Mouse (Mus musculus) MEL (cell line): Measurements from ENCODE around the gene Tm4sf4.

ENCODE experiments used
- BHLHE40 ChIP-seq: IDR thresholded peaks from 2 replicates; pipeline ENCODE4 v1.6.1; 2012; ENCODE audit warnings: low read depth, mild to moderate bottlenecking, inconsistent platforms, low read length, improper control_type of control experiment, borderline replicate concordance
- CTCF ChIP-seq, 3 experiments: IDR thresholded peaks in 2 of 3; conservative IDR thresholded peaks in 1 of 3; 2 replicates each; pipeline ENCODE4 v1.5.1; 2011 to 2012; ENCODE audit warnings: low read length in 3 of 3, low read depth in 2 of 3, mild to moderate bottlenecking in 2 of 3, improper control_type of control experiment in 1 of 3, inconsistent platforms in 1 of 3, mixed read lengths in 1 of 3, moderate library complexity in 1 of 3; ENCODE audit not compliant: control insufficient read depth in 1 of 3, insufficient read depth in 1 of 3, poor library complexity in 1 of 3, severe bottlenecking in 1 of 3
- ELF1 ChIP-seq: IDR thresholded peaks from 2 replicates; pipeline ENCODE4 v1.6.1; 2014; ENCODE audit warnings: low read depth, mild to moderate bottlenecking, inconsistent platforms, low read length, improper control_type of control experiment, moderate library complexity
- MYB ChIP-seq: IDR thresholded peaks from 2 replicates; pipeline ENCODE4 v1.6.1; 2011; ENCODE audit warnings: mild to moderate bottlenecking, low read depth, low read length, improper control_type of control experiment
- POLR2A ChIP-seq, 2 experiments: IDR thresholded peaks; 2 replicates each; pipeline ENCODE4 v1.6.1; 2011 to 2012; ENCODE audit warnings: low read length in 2 of 2, mild to moderate bottlenecking in 2 of 2, control low read depth in 1 of 2, improper control_type of control experiment in 1 of 2, low read depth in 1 of 2, moderate library complexity in 1 of 2; ENCODE audit not compliant: control insufficient read depth in 1 of 2, insufficient read depth in 1 of 2, poor library complexity in 1 of 2
- ZNF384 ChIP-seq: IDR thresholded peaks from 2 replicates; pipeline ENCODE4 v1.6.1; 2012; ENCODE audit warnings: low read depth, mild to moderate bottlenecking, inconsistent platforms, low read length, improper control_type of control experiment

DNA sequence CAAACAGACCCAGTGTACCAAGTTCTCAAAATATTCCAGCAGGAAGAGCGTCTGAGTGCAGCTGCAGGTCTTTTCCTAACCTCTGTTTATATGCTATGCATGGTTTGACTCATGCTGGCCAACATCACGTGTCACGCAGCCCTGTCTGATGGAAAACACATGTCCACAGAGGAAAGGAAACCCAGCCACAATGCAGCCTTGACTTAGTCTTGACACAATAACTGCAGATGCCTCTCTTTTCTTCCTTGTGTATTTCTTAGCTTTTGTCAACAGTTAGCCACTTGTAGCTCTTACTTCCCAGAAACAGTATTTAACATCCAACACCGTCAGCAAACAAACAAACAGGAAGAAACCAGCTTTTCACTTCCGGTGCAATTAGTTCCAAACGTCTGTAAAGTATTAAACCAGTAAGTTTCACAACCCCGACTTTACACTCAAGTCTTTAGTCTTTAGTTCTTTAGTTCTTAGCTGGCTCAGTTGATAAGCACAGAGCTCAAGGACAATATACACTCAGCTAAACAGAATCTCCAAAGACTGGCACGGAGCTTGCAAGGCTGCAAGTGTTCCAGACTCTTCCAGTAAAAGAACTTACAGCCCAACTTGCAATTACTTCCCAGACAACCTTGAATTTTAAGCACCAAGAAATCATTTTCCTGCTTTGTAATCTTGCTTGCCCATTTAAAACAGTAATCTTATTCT, 62.5 kb downstream of the Tm4sf4 start:
- TF ChIP-seq POLR2A (IDR thresholded peaks at IDR 0.05; ENCODE audit: control insufficient read depth in 1 of 2, insufficient read depth in 1 of 2, low read depth in 1 of 2, low read length in 2 of 2, poor library complexity in 1 of 2) (no peak), BHLHE40 (no peak), ELF1 (no peak), CTCF (IDR thresholded peaks at IDR 0.05 in 2 of 3, conservative IDR thresholded peaks at IDR 0.05 in 1 of 3; ENCODE audit: control insufficient read depth in 1 of 3, insufficient read depth in 1 of 3, low read depth in 2 of 3, low read length in 3 of 3, poor library complexity in 1 of 3, severe bottlenecking in 1 of 3) (no peak), ZNF384 (no peak), MYB (no peak)
